Mouse (Mus musculus): ENCODE measurements around the gene Phc1. TPM values are rescaled to one million over a fixed set of nuclear protein-coding genes. Genes with fewer than 3 reads are reported as not detected.

Gene Phc1
- polyA plus RNA-seq, 1 experiment from 2014 or later = 14.0 TPM

DNA sequence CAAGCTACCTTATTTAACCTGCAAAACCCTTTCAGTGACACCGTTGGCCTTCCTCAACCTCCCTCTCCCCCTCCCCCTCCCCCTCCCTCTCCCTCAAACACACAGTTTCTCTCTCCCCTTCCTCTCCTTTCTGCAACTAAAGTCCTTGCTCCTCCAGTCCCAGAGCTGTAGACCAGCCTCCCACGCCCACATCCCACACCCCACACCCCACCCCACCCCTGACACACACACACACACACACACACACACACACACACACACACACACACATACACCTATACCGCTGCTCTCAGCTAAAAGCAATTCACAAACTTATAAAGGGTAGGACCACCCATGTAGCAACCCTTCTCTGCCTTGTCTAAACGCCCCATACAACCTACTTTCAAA, 42.1 kb downstream of the Phc1 start:
- Histone ChIP-seq H3K36me3 (ENCODE audit: insufficient read depth, low read length) (no peaks in the 10 kb centered on the region), H3K9me3 (replicated peaks; ENCODE audit: low read length) (no peaks in the 10 kb centered on the region), H3K27ac (no peak overlapping the region), H3K4me1 (replicated peaks; ENCODE audit: insufficient read depth, low read length) (no peaks in the 10 kb centered on the region), H3K4me3 (replicated peaks; ENCODE audit: low read depth, low read length) (no peak overlapping the region), H3K27me3 (ENCODE audit: insufficient read depth, low read length) (no peaks in the 10 kb centered on the region), H3K9ac (ENCODE audit: low read depth, low read length) (no peak overlapping the region), H3K4me2 (ENCODE audit: low read length) (no peak overlapping the region)
- no peak for TF ChIP-seq CTCF (IDR thresholded peaks at IDR 0.05; ENCODE audit: low read depth)
- ATAC-seq (replicated peaks; ENCODE audit: low FRiP score, low read depth) = no peak
- WGBS = 54% methylated on average over 4 of the region's 4 CpGs
- no peak for DNase-seq (ENCODE audit: low spot score)

DNA sequence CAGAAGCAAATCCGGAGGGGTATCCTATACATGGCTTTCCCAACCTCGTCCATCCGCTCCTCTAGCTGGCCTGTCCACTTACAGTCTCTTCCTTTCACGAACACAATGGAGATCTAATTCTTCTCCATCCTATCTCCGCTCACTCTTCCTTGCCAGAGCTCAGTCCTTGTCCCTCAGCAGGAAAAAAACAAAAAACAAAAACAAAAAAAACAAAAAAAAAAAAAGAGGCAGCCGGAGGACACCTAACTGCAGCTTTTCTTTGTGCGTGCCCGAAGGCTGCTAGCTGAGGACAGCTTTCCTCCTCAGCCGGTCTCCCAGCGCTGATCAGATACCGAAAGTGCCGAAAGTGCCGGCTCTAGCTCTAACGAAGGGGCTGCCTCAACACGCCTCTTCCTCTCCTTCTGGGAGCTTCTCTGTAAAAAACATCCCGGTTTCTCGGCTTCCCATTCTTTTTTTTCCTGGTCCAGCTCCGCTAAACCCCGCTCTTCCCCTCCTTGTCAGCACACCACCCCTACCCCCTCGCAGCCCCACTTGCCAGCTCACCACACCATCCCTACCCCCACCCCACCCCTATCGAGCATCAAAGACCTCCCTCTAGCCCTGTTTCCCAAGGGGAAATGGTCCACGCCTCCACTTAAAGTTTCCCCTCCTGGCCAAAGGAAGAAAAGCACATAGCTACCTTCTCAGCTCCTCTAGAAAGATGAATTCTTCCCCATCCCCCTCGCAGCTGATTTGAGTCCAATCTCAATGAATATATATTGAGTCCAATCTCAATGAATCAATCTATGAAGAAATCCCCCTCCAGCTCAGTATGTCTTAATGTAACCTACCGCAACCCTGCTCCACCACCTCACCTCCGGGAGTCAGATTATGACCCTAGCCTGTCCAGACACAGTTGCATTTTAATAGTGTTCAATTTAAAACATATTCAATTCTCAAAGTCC, 42.8 kb downstream of the Phc1 start:
- peak; percentile 34; the same call in 1 of the 2 replicates for TF ChIP-seq CTCF (IDR thresholded peaks at IDR 0.05; ENCODE audit: low read depth)
- Histone ChIP-seq H3K27ac (peak overlapping the region; percentile 71; the same call in 1 of the 2 replicates), H3K9ac (ENCODE audit: low read depth, low read length) (peak overlapping the region; percentile 54), H3K4me2 (ENCODE audit: low read length) (peak overlapping the region; percentile 77), H3K27me3 (ENCODE audit: insufficient read depth, low read length) (no peaks in the 10 kb centered on the region), H3K4me1 (replicated peaks; ENCODE audit: insufficient read depth, low read length) (no peaks in the 10 kb centered on the region), H3K36me3 (ENCODE audit: insufficient read depth, low read length) (no peaks in the 10 kb centered on the region), H3K4me3 (replicated peaks; ENCODE audit: low read depth, low read length) (peak overlapping the region; percentile 54), H3K9me3 (replicated peaks; ENCODE audit: low read length) (no peaks in the 10 kb centered on the region)
- peak; percentile 65; the same call in 1 of the 2 replicates for ATAC-seq (replicated peaks; ENCODE audit: low FRiP score, low read depth)
- WGBS = 6% methylated on average over 25 of the region's 25 CpGs
- peak; percentile 73 for DNase-seq (ENCODE audit: low spot score)

DNA sequence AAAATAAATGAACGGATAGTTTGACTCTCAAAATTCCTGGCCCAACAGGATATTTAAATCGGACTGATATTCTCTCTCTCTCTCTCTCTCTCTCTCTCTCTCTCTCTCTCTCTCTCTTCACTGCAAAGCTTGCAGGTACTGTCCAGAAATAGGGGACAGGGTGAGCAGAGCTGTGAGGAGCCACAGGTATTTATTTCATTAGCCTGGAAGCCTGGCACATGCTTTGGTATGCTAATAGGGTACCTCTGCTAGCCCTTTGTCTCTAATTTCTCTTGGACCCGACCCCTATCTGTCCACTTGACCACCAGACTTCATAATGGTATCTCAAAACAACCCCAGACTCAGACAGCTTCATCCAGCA, 43.5 kb downstream of the Phc1 start:
- ATAC-seq (replicated peaks; ENCODE audit: low FRiP score, low read depth) = no peak
- H3K27ac ChIP-seq = peak overlapping the region; percentile 71; the same call in 1 of the 2 replicates
- H3K9me3 ChIP-seq (replicated peaks; ENCODE audit: low read length) = no peaks in the 10 kb centered on the region
- H3K9ac ChIP-seq (ENCODE audit: low read depth, low read length) = peak overlapping the region; percentile 54
- peak overlapping the region; percentile 54 for H3K4me3 ChIP-seq (replicated peaks; ENCODE audit: low read depth, low read length)
- no peaks in the 10 kb centered on the region for H3K36me3 ChIP-seq (ENCODE audit: insufficient read depth, low read length)
- no peak for TF ChIP-seq CTCF (IDR thresholded peaks at IDR 0.05; ENCODE audit: low read depth)
- DNase-seq (ENCODE audit: low spot score) = no peak
- H3K4me1 ChIP-seq (replicated peaks; ENCODE audit: insufficient read depth, low read length) = no peaks in the 10 kb centered on the region
- WGBS = 31% methylated on average over 3 of the region's 3 CpGs
- peak overlapping the region; percentile 77 for H3K4me2 ChIP-seq (ENCODE audit: low read length)
- no peaks in the 10 kb centered on the region for H3K27me3 ChIP-seq (ENCODE audit: insufficient read depth, low read length)

DNA sequence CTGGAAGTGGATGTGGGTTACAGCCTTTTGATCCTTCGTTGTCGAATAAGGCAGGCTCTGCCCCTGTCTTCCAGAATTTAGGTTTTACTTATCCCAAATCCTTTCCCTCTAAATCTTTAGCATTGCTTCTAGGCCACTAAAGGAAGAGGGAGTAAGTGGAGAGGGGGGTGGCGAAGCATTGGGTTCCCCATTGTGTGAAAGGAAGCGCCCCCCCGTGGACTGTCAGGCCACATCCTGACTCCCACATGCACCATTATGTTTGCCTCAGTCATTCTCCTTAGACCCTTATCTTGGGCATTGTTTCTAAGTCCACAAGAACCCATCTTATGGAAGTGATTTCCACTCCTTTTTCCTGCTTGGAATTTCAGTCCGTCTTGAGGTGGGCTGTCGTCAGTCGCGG, 45.1 kb downstream of the Phc1 start:
- no peak overlapping the region for H3K4me2 ChIP-seq (ENCODE audit: low read length)
- H3K9me3 ChIP-seq (replicated peaks; ENCODE audit: low read length) = no peaks in the 10 kb centered on the region
- 67% methylated on average over 9 of the region's 9 CpGs for WGBS
- H3K9ac ChIP-seq (ENCODE audit: low read depth, low read length) = no peak overlapping the region
- H3K36me3 ChIP-seq (ENCODE audit: insufficient read depth, low read length) = no peaks in the 10 kb centered on the region
- H3K27me3 ChIP-seq (ENCODE audit: insufficient read depth, low read length) = no peaks in the 10 kb centered on the region
- 0 out of 2 replicates have a peak, but pooled peaks have one; percentile 4 for TF ChIP-seq CTCF (IDR thresholded peaks at IDR 0.05; ENCODE audit: low read depth)
- ATAC-seq (replicated peaks; ENCODE audit: low FRiP score, low read depth) (no peak), DNase-seq (ENCODE audit: low spot score) (no peak)
- H3K4me1 ChIP-seq (replicated peaks; ENCODE audit: insufficient read depth, low read length) = peaks cover 1% of the 10 kb centered on the region; the same call in 1 of the 2 replicates
- no peak overlapping the region for H3K27ac ChIP-seq
- H3K4me3 ChIP-seq (replicated peaks; ENCODE audit: low read depth, low read length) = no peak overlapping the region

DNA sequence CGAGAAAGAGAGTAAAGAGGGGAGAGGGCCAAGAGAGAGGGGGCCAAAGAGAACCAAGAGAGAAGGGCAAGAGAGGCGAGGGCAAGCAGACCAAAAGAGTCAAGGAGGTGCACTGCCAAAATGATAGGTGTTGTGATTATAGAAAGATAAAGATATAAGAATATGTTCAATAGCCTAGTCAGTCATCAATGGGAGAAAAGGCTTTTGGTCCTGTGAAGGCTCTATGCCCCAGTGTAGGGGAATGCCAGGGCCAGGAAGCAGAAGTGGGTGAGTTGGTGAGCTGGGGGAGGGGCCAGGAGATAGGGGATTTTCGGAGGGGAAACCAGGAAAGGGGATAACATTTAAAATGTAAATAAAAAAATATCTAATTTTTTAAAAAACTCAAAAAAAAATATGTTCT, 46.1 kb downstream of the Phc1 start:
- Histone ChIP-seq H3K27me3 (ENCODE audit: insufficient read depth, low read length) (no peaks in the 10 kb centered on the region), H3K4me2 (ENCODE audit: low read length) (no peak overlapping the region), H3K36me3 (ENCODE audit: insufficient read depth, low read length) (no peaks in the 10 kb centered on the region), H3K27ac (no peak overlapping the region), H3K9ac (ENCODE audit: low read depth, low read length) (no peak overlapping the region), H3K9me3 (replicated peaks; ENCODE audit: low read length) (no peaks in the 10 kb centered on the region), H3K4me3 (replicated peaks; ENCODE audit: low read depth, low read length) (no peak overlapping the region), H3K4me1 (replicated peaks; ENCODE audit: insufficient read depth, low read length) (peaks cover 4% of the 10 kb centered on the region; the same call in 1 of the 2 replicates)
- 82% methylated on average over 3 of the region's 3 CpGs for WGBS
- TF ChIP-seq CTCF (IDR thresholded peaks at IDR 0.05; ENCODE audit: low read depth) = no peak
- DNase-seq (ENCODE audit: low spot score) (no peak), ATAC-seq (replicated peaks; ENCODE audit: low FRiP score, low read depth) (no peak)

DNA sequence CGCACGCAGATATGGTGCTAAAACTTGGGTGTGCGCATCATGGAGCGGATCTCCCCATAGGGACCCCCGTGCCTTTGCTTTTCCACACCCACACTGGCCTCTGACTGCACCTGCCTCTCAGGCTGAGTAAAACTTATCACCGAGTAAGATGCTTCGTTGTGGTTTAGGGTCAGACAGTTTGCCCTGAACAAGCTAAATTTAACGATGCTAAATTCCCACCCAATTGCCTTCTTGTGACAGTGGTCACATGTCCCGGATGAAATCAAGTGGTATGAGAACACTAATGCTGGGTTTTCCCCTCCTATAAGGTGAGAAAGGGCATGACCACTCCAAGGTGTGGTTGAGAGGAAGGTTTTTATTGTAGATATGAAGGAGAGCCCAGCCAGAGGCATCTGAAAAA, 46.6 kb downstream of the Phc1 start:
- no peak overlapping the region for H3K4me3 ChIP-seq (replicated peaks; ENCODE audit: low read depth, low read length)
- no peak for ATAC-seq (replicated peaks; ENCODE audit: low FRiP score, low read depth)
- H3K27ac ChIP-seq = no peak overlapping the region
- DNase-seq (ENCODE audit: low spot score) = no peak
- H3K27me3 ChIP-seq (ENCODE audit: insufficient read depth, low read length) = no peaks in the 10 kb centered on the region
- no peak overlapping the region for H3K4me2 ChIP-seq (ENCODE audit: low read length)
- TF ChIP-seq CTCF (IDR thresholded peaks at IDR 0.05; ENCODE audit: low read depth) = no peak
- H3K4me1 ChIP-seq (replicated peaks; ENCODE audit: insufficient read depth, low read length) = peaks cover 4% of the 10 kb centered on the region; the same call in 1 of the 2 replicates
- WGBS = 70% methylated on average over 9 of the region's 9 CpGs
- H3K9me3 ChIP-seq (replicated peaks; ENCODE audit: low read length) = no peaks in the 10 kb centered on the region
- H3K9ac ChIP-seq (ENCODE audit: low read depth, low read length) = no peak overlapping the region
- H3K36me3 ChIP-seq (ENCODE audit: insufficient read depth, low read length) = no peaks in the 10 kb centered on the region
